Mouse (Mus musculus) lung, postnatal 25 days (tissue): ENCODE results near the gene Wbp11.

ENCODE experiments used
- DNase-seq: peaks from one replicate; pipeline ENCODE4 v3.0.0; 2022; ENCODE audit warnings: low spot score

Wbp11 gene

DNA sequence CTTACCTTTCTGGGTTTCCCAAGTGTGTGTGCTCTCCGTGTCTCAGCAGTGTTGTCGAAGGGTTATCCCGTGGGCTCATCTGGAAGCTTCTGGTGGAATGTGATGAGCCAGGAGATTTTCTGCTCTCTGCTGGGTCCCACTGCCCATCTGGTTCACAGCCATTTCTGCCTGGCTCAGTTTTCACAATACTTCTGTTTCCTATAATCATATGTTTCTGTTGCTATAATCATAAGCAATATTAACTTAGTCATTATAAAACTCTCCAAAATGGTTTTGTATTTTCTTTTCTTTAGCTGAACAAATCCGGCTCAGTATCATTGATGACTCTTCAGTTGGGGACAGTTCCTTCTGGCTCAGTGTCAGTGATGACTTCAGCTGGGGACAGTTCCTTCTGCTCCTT, 7.3 kb upstream of the Wbp11 start, which contains the start of gene Smco3:
Smco3 (minus strand) TSS at position 101 of the 400 bp plus-strand sequence.
- DNase-seq, result no peak

DNA sequence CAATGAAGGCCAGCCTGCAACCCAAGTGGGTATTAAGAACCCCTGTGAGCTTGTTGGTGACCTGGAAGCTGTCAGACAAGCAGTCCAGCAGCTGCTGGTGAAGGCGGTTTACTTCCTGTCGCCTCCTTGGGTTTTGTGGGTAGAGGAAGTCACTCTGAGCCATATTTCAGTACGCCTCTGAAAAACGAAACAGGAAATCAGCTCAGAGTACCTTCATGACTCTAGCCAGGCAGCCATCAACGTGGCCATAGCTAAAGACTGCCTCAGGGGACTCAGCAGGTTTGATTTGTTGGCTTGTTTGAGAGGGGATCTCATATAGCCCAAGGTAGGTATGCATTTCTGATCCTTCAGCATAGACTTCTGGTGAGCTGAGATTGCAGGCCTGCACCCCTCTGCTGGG, 3.7 kb upstream of the Wbp11 start:
- no peak for DNase-seq

DNA sequence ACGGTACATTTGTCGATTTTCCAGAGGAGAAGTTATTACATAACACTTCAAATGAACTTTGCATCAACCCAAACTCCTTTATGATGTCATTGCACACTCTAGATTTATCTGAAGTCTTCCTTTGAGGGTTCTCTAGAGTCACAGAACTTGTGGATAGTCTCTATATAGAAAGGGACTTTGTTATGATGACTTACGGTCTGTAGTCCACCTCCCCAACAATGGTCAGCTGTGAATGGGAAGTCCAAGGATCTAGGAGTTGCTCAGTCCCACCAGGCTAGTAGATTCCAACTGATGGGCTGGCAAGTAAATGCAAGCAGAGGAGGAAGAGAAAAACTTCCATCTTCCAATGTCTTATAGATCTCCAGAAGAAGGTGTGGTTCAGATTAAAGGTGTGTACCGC, 648 bp upstream of the Wbp11 start:
- DNase-seq, result no peak

- no peak for DNase-seq
Measured at GRCm38 (mm10) chr6:136827516-136827880, 535 bp downstream of the Wbp11 start, which contains the start of gene BC049715. TSS of gene BC049715 (plus strand) at chr6:136827626.

GRCm38 (mm10) chr6:136827116-136827515, 917 bp downstream of the Wbp11 start:
- no peak for DNase-seq

DNA sequence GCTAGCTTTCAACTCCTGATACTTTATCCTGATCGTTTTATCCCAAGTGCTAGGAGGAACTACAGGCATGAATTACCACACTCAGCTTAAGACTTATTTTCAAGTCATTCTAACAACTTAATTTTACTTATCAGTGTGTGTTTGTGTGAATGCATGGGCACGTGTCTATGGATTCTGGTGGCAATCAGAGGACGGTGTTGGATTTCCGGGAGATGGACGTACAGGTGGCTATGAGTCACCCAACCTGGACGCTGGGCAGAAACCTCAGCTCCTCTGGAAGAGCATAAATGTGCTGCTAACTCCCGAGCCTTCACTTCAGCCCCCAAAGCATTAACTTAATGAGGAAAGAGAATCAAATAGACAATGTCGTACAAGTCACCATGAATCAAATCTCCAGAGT, 3.0 kb downstream of the Wbp11 start:
- no peak for DNase-seq

GRCm38 (mm10) chr6:136821086-136821485, 6.9 kb downstream of the Wbp11 start:
- DNase-seq, result no peak

DNA sequence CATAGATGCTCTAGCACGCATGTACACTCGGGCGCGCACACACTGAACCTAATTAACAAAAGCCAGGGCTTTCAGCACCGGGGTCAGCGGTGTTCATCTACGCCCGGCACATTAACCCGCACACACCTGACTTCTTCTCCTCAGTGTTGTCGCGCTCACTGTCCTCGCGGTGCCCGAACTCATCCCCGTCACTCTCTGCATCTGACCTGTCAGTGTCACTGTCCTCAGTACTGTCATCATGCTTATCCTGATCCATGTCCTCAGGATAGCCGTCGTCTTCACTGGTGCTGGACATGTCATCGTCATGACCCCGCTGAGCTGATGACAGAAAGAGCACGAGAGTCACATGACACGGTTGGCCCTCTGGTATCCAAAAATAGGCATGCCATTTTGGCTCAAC, 7.7 kb downstream of the Wbp11 start:
- DNase-seq, result no peak

DNA sequence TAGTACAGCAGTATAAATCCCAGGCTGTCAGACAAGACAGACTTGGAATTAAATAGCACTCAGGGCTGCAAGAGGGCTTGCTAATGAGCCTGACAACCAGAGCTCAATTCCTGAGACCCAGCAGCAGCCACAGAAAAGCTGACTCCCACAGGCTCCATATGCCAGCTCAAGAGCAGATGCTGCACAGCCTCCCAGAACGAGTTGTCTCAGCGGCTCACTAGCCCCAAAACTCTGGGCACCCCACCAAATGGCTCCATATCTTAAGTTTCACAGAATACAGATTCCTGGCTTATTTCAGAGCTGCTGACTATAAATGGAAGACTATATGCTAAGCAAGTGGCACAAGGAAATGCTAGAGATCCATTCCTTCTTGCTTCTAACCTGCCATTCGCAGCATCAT, 10.5 kb downstream of the Wbp11 start:
- no peak for DNase-seq

DNA sequence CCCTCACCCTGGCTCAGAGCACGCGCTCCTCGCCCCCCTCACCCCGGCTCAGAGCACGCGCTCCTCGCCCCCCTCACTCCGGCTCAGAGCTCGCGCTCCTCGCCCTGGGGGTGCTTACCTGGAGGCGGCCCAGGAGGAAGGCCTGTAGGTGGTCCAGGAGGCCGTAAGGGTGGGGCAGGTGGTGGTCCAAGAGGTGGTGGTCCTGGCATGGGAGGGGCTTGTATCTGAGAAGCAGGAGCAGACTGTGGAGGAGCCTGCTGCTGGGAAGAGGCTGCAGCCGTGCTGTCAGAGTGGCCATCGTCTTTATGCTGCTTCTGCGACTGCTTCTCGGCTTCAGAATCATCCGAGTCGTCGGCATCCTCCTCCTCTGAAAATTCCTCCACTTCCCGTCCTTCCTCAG, 11.2 kb downstream of the Wbp11 start:
- DNase-seq, result no peak

GRCm38 (mm10) chr6:136815381-136815780, 12.7 kb downstream of the Wbp11 start:
- no peak for DNase-seq

GRCm38 (mm10) chr6:136813117-136813516, 14.9 kb downstream of the Wbp11 start:
- peak; percentile 45 for DNase-seq

GRCm38 (mm10) chr6:136811196-136811595, 16.8 kb downstream of the Wbp11 start:
- no peak for DNase-seq

GRCm38 (mm10) chr6:136809673-136810072, 18.4 kb downstream of the Wbp11 start:
- no peak for DNase-seq

GRCm38 (mm10) chr6:136809077-136809476, 19.0 kb downstream of the Wbp11 start:
- DNase-seq, result peak; percentile 88

- peak; percentile 21 for DNase-seq
Measured at GRCm38 (mm10) chr6:136808631-136809046, 19.4 kb downstream of the Wbp11 start.

GRCm38 (mm10) chr6:136808014-136808417, 20.0 kb downstream of the Wbp11 start, which contains the start of gene H2afj:
TSS of gene H2afj (plus strand) at chr6:136808244.
- peak; percentile 98 for DNase-seq

GRCm38 (mm10) chr6:136807395-136808013, 20.5 kb downstream of the Wbp11 start:
- no peak for DNase-seq

DNA sequence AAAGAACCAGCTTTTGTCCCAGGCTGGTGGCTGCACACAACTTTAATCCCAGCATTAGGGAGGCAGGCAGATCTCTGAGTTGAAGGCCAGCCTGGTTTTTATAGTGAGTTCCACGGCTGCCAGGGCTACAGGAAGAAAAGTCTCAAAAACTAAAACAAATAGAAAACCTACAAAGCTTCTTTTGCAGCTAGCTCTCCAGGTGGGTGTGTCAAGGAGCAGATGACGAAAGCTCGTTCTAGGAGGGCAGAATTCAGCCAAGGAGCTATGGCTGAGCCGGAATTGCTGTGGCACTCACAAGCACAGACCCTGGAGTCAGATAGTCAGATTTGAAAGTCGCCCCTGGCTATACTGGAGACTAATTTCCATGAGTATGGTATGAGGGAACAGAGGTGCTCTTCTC, 21.2 kb downstream of the Wbp11 start:
- DNase-seq, result peak; percentile 69

- DNase-seq, result no peak
Measured at GRCm38 (mm10) chr6:136805409-136805775, 22.6 kb downstream of the Wbp11 start.

GRCm38 (mm10) chr6:136804705-136805408, 23.2 kb downstream of the Wbp11 start:
- DNase-seq, result no peak

DNA sequence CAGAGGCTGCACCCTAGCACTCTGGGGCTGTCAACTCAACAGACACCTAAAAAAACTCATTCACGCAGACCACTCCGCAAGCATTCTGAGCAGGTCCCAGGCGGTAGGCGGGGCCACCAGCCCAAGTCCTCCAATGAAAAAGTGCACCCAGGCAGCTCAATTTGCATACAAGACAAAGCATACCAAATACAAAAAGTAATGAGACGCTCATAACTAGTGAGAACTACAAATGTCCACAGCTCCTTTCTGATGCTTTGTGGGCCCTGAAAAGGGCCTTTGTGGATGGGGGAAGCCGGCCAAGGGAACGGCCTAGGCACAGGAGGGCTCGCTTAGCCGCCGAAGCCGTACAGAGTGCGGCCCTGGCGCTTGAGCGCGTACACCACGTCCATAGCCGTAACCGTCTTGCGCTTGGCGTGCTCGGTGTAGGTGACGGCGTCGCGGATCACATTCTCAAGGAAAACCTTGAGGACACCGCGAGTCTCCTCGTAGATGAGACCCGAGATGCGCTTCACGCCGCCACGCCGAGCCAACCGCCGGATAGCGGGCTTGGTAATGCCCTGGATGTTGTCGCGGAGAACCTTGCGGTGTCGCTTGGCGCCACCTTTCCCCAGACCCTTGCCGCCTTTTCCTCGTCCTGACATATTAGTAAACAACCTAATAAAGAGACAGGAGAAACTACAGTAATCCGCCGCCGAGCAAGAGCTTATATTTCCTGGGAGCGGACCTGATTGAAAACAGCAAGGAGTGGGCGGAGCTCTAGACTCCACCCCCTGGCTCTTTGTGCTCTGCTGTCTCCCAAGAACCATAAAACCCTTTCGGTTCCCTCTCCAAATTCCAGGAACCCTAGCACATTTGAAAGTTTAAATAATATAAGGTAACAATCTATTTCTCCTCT, 24.0 kb downstream of the Wbp11 start, which contains the start of gene Hist4h4:
Hist4h4 (minus strand) TSS at position 677 of the 895 bp plus-strand sequence.
- peak; percentile 97 for DNase-seq
